Mouse (Mus musculus): ENCODE results near the gene Aff1. TPM values are rescaled to one million over a fixed set of nuclear protein-coding genes. Genes with fewer than 3 reads are reported as not detected.

The Aff1 gene
- polyA plus RNA-seq (2014; fragmentation: Nextera tagmentation; extraction: Ambion mirVana), result 7.0 and 7.3 TPM in 2 replicates

GRCm38 (mm10) chr5:103691624-103692530 lies at the start of gene Aff1:
TSS of gene Aff1 (plus strand) at chr5:103692374.
- H3K36me3 ChIP-seq (ENCODE audit: control insufficient read depth, insufficient read depth, low read length), result no peaks in the 10 kb centered on the region
- DNase-seq (ENCODE audit: low spot score), result peak; percentile 95
- H3K4me2 ChIP-seq (ENCODE audit: low read length), result peak within 1 kb of the TSS; percentile 100
- 0 out of 2 replicates have a peak, but pooled peaks cover 3% of the 10 kb centered on the region for H3K4me1 ChIP-seq (replicated peaks; ENCODE audit: control insufficient read depth, insufficient read depth, low read length)
- H3K27ac ChIP-seq (ENCODE audit: low read depth), result no peak within 1 kb of the TSS
- H3K4me3 ChIP-seq (ENCODE audit: low read depth, low read length), result peak within 1 kb of the TSS; percentile 72
- peak within 1 kb of the TSS; percentile 52 for H3K9ac ChIP-seq (ENCODE audit: low read length)
- peak; percentile 91 for ATAC-seq (replicated peaks; ENCODE audit: low FRiP score, low TSS enrichment, low read depth)
- H3K27me3 ChIP-seq (replicated peaks; ENCODE audit: control insufficient read depth, insufficient read depth, low read length), result peaks cover 24% of the 10 kb centered on the region
- H3K9me3 ChIP-seq (ENCODE audit: control insufficient read depth, low read length), result no peaks in the 10 kb centered on the region
- 5% methylated on average over 50 of the region's 50 CpGs for whole genome bisulfite sequencing

GRCm38 (mm10) chr5:103644167-103644566 lies 48.0 kb upstream of the Aff1 start:
- H3K27me3 ChIP-seq (replicated peaks; ENCODE audit: control insufficient read depth, insufficient read depth, low read length), result no peaks in the 10 kb centered on the region
- no peaks in the 10 kb centered on the region for H3K9me3 ChIP-seq (ENCODE audit: control insufficient read depth, low read length)
- 0 out of 2 replicates have a peak, but pooled peaks cover 3% of the 10 kb centered on the region for H3K4me1 ChIP-seq (replicated peaks; ENCODE audit: control insufficient read depth, insufficient read depth, low read length)
- ATAC-seq (replicated peaks; ENCODE audit: low FRiP score, low TSS enrichment, low read depth) (no peak), DNase-seq (ENCODE audit: low spot score) (no peak)
- 91% methylated on average over 1 of the region's 1 CpGs for WGBS
- no peak overlapping the region for H3K4me3 ChIP-seq (ENCODE audit: low read depth, low read length)
- no peak overlapping the region for H3K27ac ChIP-seq (ENCODE audit: low read depth)
- H3K36me3 ChIP-seq (ENCODE audit: control insufficient read depth, insufficient read depth, low read length), result no peaks in the 10 kb centered on the region
- H3K4me2 ChIP-seq (ENCODE audit: low read length), result no peak overlapping the region
- H3K9ac ChIP-seq (ENCODE audit: low read length), result no peak overlapping the region

GRCm38 (mm10) chr5:103647320-103647719 lies 44.9 kb upstream of the Aff1 start:
- no peak overlapping the region for H3K9ac ChIP-seq (ENCODE audit: low read length)
- 85% methylated on average over 3 of the region's 3 CpGs for WGBS
- no peaks in the 10 kb centered on the region for H3K9me3 ChIP-seq (ENCODE audit: control insufficient read depth, low read length)
- DNase-seq (ENCODE audit: low spot score) (no peak), ATAC-seq (replicated peaks; ENCODE audit: low FRiP score, low TSS enrichment, low read depth) (no peak)
- no peak overlapping the region for H3K4me3 ChIP-seq (ENCODE audit: low read depth, low read length)
- H3K36me3 ChIP-seq (ENCODE audit: control insufficient read depth, insufficient read depth, low read length), result no peaks in the 10 kb centered on the region
- no peak overlapping the region for H3K27ac ChIP-seq (ENCODE audit: low read depth)
- 0 out of 2 replicates have a peak, but pooled peaks cover 3% of the 10 kb centered on the region for H3K4me1 ChIP-seq (replicated peaks; ENCODE audit: control insufficient read depth, insufficient read depth, low read length)
- no peaks in the 10 kb centered on the region for H3K27me3 ChIP-seq (replicated peaks; ENCODE audit: control insufficient read depth, insufficient read depth, low read length)
- H3K4me2 ChIP-seq (ENCODE audit: low read length), result no peak overlapping the region

GRCm38 (mm10) chr5:103654225-103654624 lies 37.9 kb upstream of the Aff1 start:
- no peak for ATAC-seq (replicated peaks; ENCODE audit: low FRiP score, low TSS enrichment, low read depth)
- H3K4me3 ChIP-seq (ENCODE audit: low read depth, low read length), result no peak overlapping the region
- H3K4me2 ChIP-seq (ENCODE audit: low read length), result no peak overlapping the region
- H3K9me3 ChIP-seq (ENCODE audit: control insufficient read depth, low read length), result no peaks in the 10 kb centered on the region
- H3K4me1 ChIP-seq (replicated peaks; ENCODE audit: control insufficient read depth, insufficient read depth, low read length), result no peaks in the 10 kb centered on the region; the same call in 1 of the 2 replicates
- H3K27me3 ChIP-seq (replicated peaks; ENCODE audit: control insufficient read depth, insufficient read depth, low read length), result no peaks in the 10 kb centered on the region
- WGBS, result 39% methylated on average over 6 of the region's 6 CpGs
- no peak overlapping the region for H3K9ac ChIP-seq (ENCODE audit: low read length)
- no peak for DNase-seq (ENCODE audit: low spot score)
- no peak overlapping the region for H3K27ac ChIP-seq (ENCODE audit: low read depth)
- no peaks in the 10 kb centered on the region for H3K36me3 ChIP-seq (ENCODE audit: control insufficient read depth, insufficient read depth, low read length)

DNA sequence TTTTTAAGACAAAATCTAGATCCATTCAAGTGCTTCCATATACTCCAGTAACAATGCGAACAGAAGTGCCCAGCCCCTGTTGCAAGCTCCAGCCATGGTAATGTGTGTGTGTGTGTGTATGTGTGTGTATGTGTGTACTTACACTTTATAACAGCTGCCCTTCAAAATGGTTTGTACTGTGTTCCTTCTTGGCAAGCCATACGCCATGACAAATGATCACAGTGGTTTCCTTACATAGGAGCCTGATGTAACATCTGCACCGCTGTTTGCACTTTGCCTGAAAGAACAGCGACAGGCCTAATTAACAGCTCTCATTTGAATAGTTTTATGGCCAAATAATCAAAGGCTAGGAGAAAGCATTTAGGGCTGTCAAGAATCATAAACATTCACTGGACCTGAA lies 37.4 kb upstream of the Aff1 start:
- WGBS, result 59% methylated on average over 4 of the region's 4 CpGs

GRCm38 (mm10) chr5:103655346-103656118 lies 36.6 kb upstream of the Aff1 start, which contains the start of gene 1700016H13Rik:
TSS of gene 1700016H13Rik (minus strand) at chr5:103656010.
- peak within 1 kb of the TSS; percentile 51 for H3K4me3 ChIP-seq (ENCODE audit: low read depth, low read length)
- H3K36me3 ChIP-seq (ENCODE audit: control insufficient read depth, insufficient read depth, low read length), result no peaks in the 10 kb centered on the region
- ATAC-seq (replicated peaks; ENCODE audit: low FRiP score, low TSS enrichment, low read depth) (peak; percentile 84), DNase-seq (ENCODE audit: low spot score) (peak; percentile 90)
- peak within 1 kb of the TSS; percentile 97 for H3K4me2 ChIP-seq (ENCODE audit: low read length)
- H3K27ac ChIP-seq (ENCODE audit: low read depth), result no peak within 1 kb of the TSS
- no peaks in the 10 kb centered on the region for H3K27me3 ChIP-seq (replicated peaks; ENCODE audit: control insufficient read depth, insufficient read depth, low read length)
- WGBS, result 2% methylated on average over 56 of the region's 56 CpGs
- peak within 1 kb of the TSS; percentile 54 for H3K9ac ChIP-seq (ENCODE audit: low read length)
- no peaks in the 10 kb centered on the region for H3K9me3 ChIP-seq (ENCODE audit: control insufficient read depth, low read length)
- H3K4me1 ChIP-seq (replicated peaks; ENCODE audit: control insufficient read depth, insufficient read depth, low read length), result no peaks in the 10 kb centered on the region; the same call in 1 of the 2 replicates

More for the DNA sequence above, 37.4 kb upstream of the Aff1 start:
- H3K9me3 ChIP-seq (ENCODE audit: control insufficient read depth, low read length), result no peaks in the 10 kb centered on the region
- no peaks in the 10 kb centered on the region for H3K27me3 ChIP-seq (replicated peaks; ENCODE audit: control insufficient read depth, insufficient read depth, low read length)
- H3K36me3 ChIP-seq (ENCODE audit: control insufficient read depth, insufficient read depth, low read length), result no peaks in the 10 kb centered on the region
- H3K4me1 ChIP-seq (replicated peaks; ENCODE audit: control insufficient read depth, insufficient read depth, low read length), result no peaks in the 10 kb centered on the region; the same call in 1 of the 2 replicates
- no peak overlapping the region for H3K9ac ChIP-seq (ENCODE audit: low read length)
- no peak overlapping the region for H3K27ac ChIP-seq (ENCODE audit: low read depth)
- ATAC-seq (replicated peaks; ENCODE audit: low FRiP score, low TSS enrichment, low read depth), result no peak
- no peak for DNase-seq (ENCODE audit: low spot score)
- H3K4me3 ChIP-seq (ENCODE audit: low read depth, low read length), result no peak overlapping the region
- peak overlapping the region; percentile 97 for H3K4me2 ChIP-seq (ENCODE audit: low read length)

GRCm38 (mm10) chr5:103658921-103659320 lies 33.3 kb upstream of the Aff1 start:
- ATAC-seq (replicated peaks; ENCODE audit: low FRiP score, low TSS enrichment, low read depth), result no peak
- 64% methylated on average over 5 of the region's 5 CpGs for WGBS
- no peaks in the 10 kb centered on the region for H3K9me3 ChIP-seq (ENCODE audit: control insufficient read depth, low read length)
- H3K36me3 ChIP-seq (ENCODE audit: control insufficient read depth, insufficient read depth, low read length), result no peaks in the 10 kb centered on the region
- no peaks in the 10 kb centered on the region; the same call in 1 of the 2 replicates for H3K4me1 ChIP-seq (replicated peaks; ENCODE audit: control insufficient read depth, insufficient read depth, low read length)
- H3K9ac ChIP-seq (ENCODE audit: low read length), result no peak overlapping the region
- DNase-seq (ENCODE audit: low spot score), result no peak
- no peak overlapping the region for H3K4me2 ChIP-seq (ENCODE audit: low read length)
- H3K27ac ChIP-seq (ENCODE audit: low read depth), result no peak overlapping the region
- no peaks in the 10 kb centered on the region for H3K27me3 ChIP-seq (replicated peaks; ENCODE audit: control insufficient read depth, insufficient read depth, low read length)
- no peak overlapping the region for H3K4me3 ChIP-seq (ENCODE audit: low read depth, low read length)

- no peak for ATAC-seq (replicated peaks; ENCODE audit: low FRiP score, low TSS enrichment, low read depth)
- Histone ChIP-seq H3K36me3 (ENCODE audit: control insufficient read depth, insufficient read depth, low read length) (no peaks in the 10 kb centered on the region), H3K9me3 (ENCODE audit: control insufficient read depth, low read length) (no peaks in the 10 kb centered on the region), H3K4me2 (ENCODE audit: low read length) (no peak overlapping the region), H3K4me3 (ENCODE audit: low read depth, low read length) (no peak overlapping the region), H3K27ac (ENCODE audit: low read depth) (no peak overlapping the region), H3K4me1 (replicated peaks; ENCODE audit: control insufficient read depth, insufficient read depth, low read length) (no peaks in the 10 kb centered on the region; the same call in 1 of the 2 replicates), H3K27me3 (replicated peaks; ENCODE audit: control insufficient read depth, insufficient read depth, low read length) (no peaks in the 10 kb centered on the region), H3K9ac (ENCODE audit: low read length) (no peak overlapping the region)
- DNase-seq (ENCODE audit: low spot score), result no peak
- WGBS, result 29% methylated on average over 3 of the region's 3 CpGs
These were observed 32.6 kb upstream of the Aff1 start for GRCm38 (mm10) chr5:103659571-103659970.

All from intestine, embryonic 14.5 days (tissue).